Comparison of ENCODE assay signal across 21 mouse cellular contexts in genomic region chr1:91332102-91332501, GRCm38 (mm10). TPM values are rescaled to one million over a fixed set of nuclear protein-coding genes. Genes with fewer than 3 reads are reported as not detected.
DNase-seq lines count a peak whose midpoint lies in the region; ATAC-seq lines count a peak whose summit lies in the region.
"Had no signal": no experiment of that assay in that cellular context is flagged by ENCODE, and none has a peak within 500 bp of the region (broad histone marks: within the 10 kb centered on the region; RNA-seq: fewer than 3 reads in every experiment).

No protein-coding gene starts in this region.

- no peak for ATAC-seq in cerebellum, adult (ENCODE audit: insufficient number of reproducible peaks, low FRiP score, low TSS enrichment)
- ATAC-seq: forebrain, embryonic 14.5 days; midbrain, embryonic 16.5 days had no signal

- peak; percentile 16 to 55 for DNase-seq in layer of hippocampus, adult 18-20 months (ENCODE audit: low spot score in 2 of 2)
- DNase-seq in layer of hippocampus, adult 9-10 months (ENCODE audit: low spot score) = no peak
- DNase-seq in right cerebral cortex, adult 2 months (ENCODE audit: low spot score in 2 of 2) = peak; percentile 36 to 55
- no peak for DNase-seq in right cerebral cortex, postnatal 10 days (ENCODE audit: low spot score in 2 of 2)
- peak; percentile 38 to 64 for DNase-seq in frontal cortex, postnatal 36 days (ENCODE audit: low spot score in 2 of 2)
- peak; percentile 78 for DNase-seq in telencephalon, adult 2 months (ENCODE audit: low read depth, low spot score)
- DNase-seq: adrenal gland, adult 2 months; B cell, adult 2 months; cerebellum, adult 18-20 months; cerebellum, postnatal 14 days; heart, postnatal 36 days; kidney, adult 2 months; lung, postnatal 4 days; retina, postnatal 1 day; thymus, postnatal 25 days had no signal

RNA-seq across cellular contexts. Expression of gene Espnl, which starts 10.2 kb away (rescaled TPM):
- under 1 TPM in 1 of 2 experiments, not detected in 1; 0.07 TPM for total RNA-seq in layer of hippocampus, adult 18-20 months (2021)
- total RNA-seq: gastrocnemius, adult 8-10 months; liver, adult 2 months had no signal

RNA-seq across cellular contexts. Expression of gene Klhl30, which starts 18.7 kb away (rescaled TPM):
- total RNA-seq in layer of hippocampus, adult 18-20 months (2021) = under 1 TPM in 1 of 2 experiments, not detected in 1; 0.10 TPM
- total RNA-seq: layer of hippocampus, adult 8-10 months; liver, adult 2 months had no signal

RNA-seq across cellular contexts. Expression of gene Scly, which starts 34.0 kb away (rescaled TPM):
- total RNA-seq in layer of hippocampus, adult 18-20 months (2021) = 10 to 100 TPM; 18.0 to 22.3 TPM

RNA-seq across cellular contexts. Expression of gene Erfe, which starts 34.1 kb away (rescaled TPM):
- not detected for total RNA-seq in layer of hippocampus, adult 18-20 months (2021)
- total RNA-seq: heart, postnatal 36 days; layer of hippocampus, adult 8-10 months; liver, adult 2 months had no signal

Comparison
In these comparisons a context has a peak if more than half of its experiments do, and no peak if none do; other contexts are left out.
1. DNase-seq: peak in layer of hippocampus, adult 18-20 months (2 of 2), right cerebral cortex, adult 2 months (2 of 2), frontal cortex, postnatal 36 days (2 of 2) and telencephalon, adult 2 months (single experiment); none in layer of hippocampus, adult 9-10 months (single experiment) and right cerebral cortex, postnatal 10 days (0 of 2).